Comparison of ENCODE assay signal across 18 mouse cellular contexts in genomic region chr15:93167451-93167850, GRCm38 (mm10).
DNase-seq lines count a peak whose midpoint lies in the region.
"Had no signal": no experiment of that assay in that cellular context is flagged by ENCODE, and none has a peak within 500 bp of the region (broad histone marks: within the 10 kb centered on the region; RNA-seq: fewer than 3 reads in every experiment).

No protein-coding gene starts in this region.

- peak; percentile 21 for DNase-seq in adrenal gland, adult 2 months
- no peak for DNase-seq in adrenal gland, postnatal 10 days
- peak; percentile 20 for DNase-seq in adrenal gland, postnatal 14 days
- no peak for DNase-seq in adrenal gland, adult 18-20 months (ENCODE audit: low spot score in 2 of 2)
- peak; percentile 72 for DNase-seq in heart, adult 11 months
- no peak for DNase-seq in heart, adult 8-10 months (ENCODE audit: low spot score)
- peak; percentile 5 for DNase-seq in brain, adult 2 months (ENCODE audit: low read depth, low spot score)
- DNase-seq in left cerebral cortex, postnatal 36 days (ENCODE audit: low spot score in 2 of 2) = no peak
- DNase-seq: adrenal gland, adult 8-10 months; adrenal gland, postnatal 25 days; B cell, adult 2 months; cerebellum, adult 11 months; cerebellum, adult 11-12 months; cerebellum, adult 18-20 months; cerebellum, adult 2 months; cerebellum, adult 8-10 months; cerebellum, adult 9-10 months; cerebellum, adult 9-11 months had no signal

- intact Hi-C loops in left cerebral cortex, postnatal 36 days (cut with DNase I) = no loop called here

Comparison
In these comparisons a context has a peak if more than half of its experiments do, and no peak if none do; other contexts are left out.
1. DNase-seq: peak in adrenal gland, adult 2 months (single experiment), adrenal gland, postnatal 14 days (single experiment), heart, adult 11 months (single experiment) and brain, adult 2 months (single experiment); none in adrenal gland, postnatal 10 days (single experiment), adrenal gland, adult 18-20 months (0 of 2), heart, adult 8-10 months (single experiment) and left cerebral cortex, postnatal 36 days (0 of 2).